Mouse (Mus musculus) megakaryocyte, adult 5-6 weeks (primary cell): ENCODE data around the gene Kmt2d. TPM values are rescaled to one million over a fixed set of nuclear protein-coding genes. Genes with fewer than 3 reads are reported as not detected.

ENCODE experiments used
- ATAC-seq: 2 replicates; pipeline ENCODE4 v1.8.0; 2016; ENCODE audit warnings: mild to moderate bottlenecking, inconsistent platforms; ENCODE audit not compliant: poor library complexity, severe bottlenecking
- total RNA-seq, 2 experiments: library from RNA; stranded (forward) in 1 of 2; stranded (reverse) in 1 of 2; fragments of 153-499, 151-499 nt in 1 of 2; fragments of 221-1000, 200-1000 nt in 1 of 2; gene quantifications; 2 replicates each; pipeline versions ENCODE4 v1.2.3 to v1.2.4; 2015 to 2017

Kmt2d gene
- total RNA-seq, 2 experiments from 2014 or later: 16.7 to 37.1 TPM

- no peak for ATAC-seq
Observed at GRCm38 (mm10) chr15:98860921-98861320, 10.1 kb downstream of the Kmt2d start.

GRCm38 (mm10) chr15:98859319-98860043 lies 11.5 kb downstream of the Kmt2d start:
- no peak for ATAC-seq

GRCm38 (mm10) chr15:98854214-98854613 lies 16.8 kb downstream of the Kmt2d start:
- ATAC-seq: no peak

- no peak for ATAC-seq
Observed at GRCm38 (mm10) chr15:98853161-98853937, 17.7 kb downstream of the Kmt2d start.

GRCm38 (mm10) chr15:98852733-98853132 lies 18.3 kb downstream of the Kmt2d start:
- ATAC-seq: no peak

- ATAC-seq: no peak
Observed at GRCm38 (mm10) chr15:98852071-98852470, 18.9 kb downstream of the Kmt2d start.

- ATAC-seq: no peak
Observed at GRCm38 (mm10) chr15:98851229-98851818, 19.7 kb downstream of the Kmt2d start.

- no peak for ATAC-seq
Observed at GRCm38 (mm10) chr15:98850668-98851067, 20.3 kb downstream of the Kmt2d start.

GRCm38 (mm10) chr15:98849956-98850600 lies 20.9 kb downstream of the Kmt2d start:
- ATAC-seq: no peak

- no peak for ATAC-seq
Observed at GRCm38 (mm10) chr15:98849165-98849564, 21.8 kb downstream of the Kmt2d start.

- no peak for ATAC-seq
Observed at GRCm38 (mm10) chr15:98846140-98846539, 24.9 kb downstream of the Kmt2d start.

GRCm38 (mm10) chr15:98845149-98845548 lies 25.9 kb downstream of the Kmt2d start:
- no peak for ATAC-seq

GRCm38 (mm10) chr15:98843595-98844223 lies 27.3 kb downstream of the Kmt2d start:
- ATAC-seq: no peak

GRCm38 (mm10) chr15:98839671-98840585 lies 31.1 kb downstream of the Kmt2d start:
- ATAC-seq: no peak

GRCm38 (mm10) chr15:98839161-98839560 lies 31.8 kb downstream of the Kmt2d start:
- ATAC-seq: no peak

- ATAC-seq: no peak
Observed at GRCm38 (mm10) chr15:98837743-98838103, 33.3 kb downstream of the Kmt2d start.

GRCm38 (mm10) chr15:98837006-98837742 lies 33.8 kb downstream of the Kmt2d start:
- ATAC-seq: no peak

GRCm38 (mm10) chr15:98835291-98835690 lies 35.7 kb downstream of the Kmt2d start:
- ATAC-seq: no peak

- ATAC-seq: no peak
Observed at GRCm38 (mm10) chr15:98834059-98834458, 36.9 kb downstream of the Kmt2d start.
